Mouse (Mus musculus): ENCODE measurements around the gene Ankrd63.
A peak's percentile ranks its signal among the peaks of the same experiment; 100 is the strongest.

Gene Ankrd63

GRCm38 (mm10) chr2:118703913-118704730 lies at the start of gene Ankrd63:
Gene Ankrd63 (minus strand): TSS chr2:118703963.
- no peak for DNase-seq (ENCODE audit: low read depth, low spot score)

GRCm38 (mm10) chr2:118752792-118753108 lies 49.0 kb upstream of the Ankrd63 start:
- no peak for DNase-seq (ENCODE audit: low read depth, low spot score)

GRCm38 (mm10) chr2:118751896-118752791 lies 48.4 kb upstream of the Ankrd63 start:
- DNase-seq (ENCODE audit: low read depth, low spot score), result no peak

- no peak for DNase-seq (ENCODE audit: low read depth, low spot score)
Measured at GRCm38 (mm10) chr2:118750476-118750875, 46.7 kb upstream of the Ankrd63 start.

GRCm38 (mm10) chr2:118749341-118749884 lies 45.6 kb upstream of the Ankrd63 start:
- no peak for DNase-seq (ENCODE audit: low read depth, low spot score)

GRCm38 (mm10) chr2:118747301-118747960 lies 43.7 kb upstream of the Ankrd63 start:
- DNase-seq (ENCODE audit: low read depth, low spot score), result no peak

- DNase-seq (ENCODE audit: low read depth, low spot score), result no peak
Measured at GRCm38 (mm10) chr2:118745915-118746901, 42.4 kb upstream of the Ankrd63 start.

GRCm38 (mm10) chr2:118745232-118745884 lies 41.6 kb upstream of the Ankrd63 start, which contains the start of gene Inafm2:
Gene Inafm2 (plus strand): TSS chr2:118745758.
- peak; percentile 64 for DNase-seq (ENCODE audit: low read depth, low spot score)

GRCm38 (mm10) chr2:118744621-118745020 lies 40.9 kb upstream of the Ankrd63 start:
- no peak for DNase-seq (ENCODE audit: low read depth, low spot score)

- peak; percentile 54 for DNase-seq (ENCODE audit: low read depth, low spot score)
Measured at GRCm38 (mm10) chr2:118743261-118743943, 39.6 kb upstream of the Ankrd63 start.

- no peak for DNase-seq (ENCODE audit: low read depth, low spot score)
Measured at GRCm38 (mm10) chr2:118741183-118741582, 37.4 kb upstream of the Ankrd63 start.

GRCm38 (mm10) chr2:118740341-118740740 lies 36.6 kb upstream of the Ankrd63 start:
- DNase-seq (ENCODE audit: low read depth, low spot score), result no peak

- DNase-seq (ENCODE audit: low read depth, low spot score), result no peak
Measured at GRCm38 (mm10) chr2:118733341-118733740, 29.6 kb upstream of the Ankrd63 start.

GRCm38 (mm10) chr2:118731981-118732380 lies 28.2 kb upstream of the Ankrd63 start:
- DNase-seq (ENCODE audit: low read depth, low spot score), result no peak

GRCm38 (mm10) chr2:118730622-118730915 lies 26.8 kb upstream of the Ankrd63 start:
- DNase-seq (ENCODE audit: low read depth, low spot score), result no peak

GRCm38 (mm10) chr2:118729816-118730621 lies 26.3 kb upstream of the Ankrd63 start:
- no peak for DNase-seq (ENCODE audit: low read depth, low spot score)

- no peak for DNase-seq (ENCODE audit: low read depth, low spot score)
Measured at GRCm38 (mm10) chr2:118729194-118729593, 25.4 kb upstream of the Ankrd63 start.

- no peak for DNase-seq (ENCODE audit: low read depth, low spot score)
Measured at GRCm38 (mm10) chr2:118728337-118728736, 24.6 kb upstream of the Ankrd63 start, which contains the start of gene Plcb2. Gene Plcb2 (minus strand): TSS chr2:118728438.

- DNase-seq (ENCODE audit: low read depth, low spot score), result no peak
Measured at GRCm38 (mm10) chr2:118727911-118728310, 24.1 kb upstream of the Ankrd63 start.

Data from c-Kit-negative CD71-positive TER-119-positive erythroid progenitor cells, embryonic 14.5 days (primary cell).